ENCODE assay signal across 1 mouse cellular context in the genomic region with DNA sequence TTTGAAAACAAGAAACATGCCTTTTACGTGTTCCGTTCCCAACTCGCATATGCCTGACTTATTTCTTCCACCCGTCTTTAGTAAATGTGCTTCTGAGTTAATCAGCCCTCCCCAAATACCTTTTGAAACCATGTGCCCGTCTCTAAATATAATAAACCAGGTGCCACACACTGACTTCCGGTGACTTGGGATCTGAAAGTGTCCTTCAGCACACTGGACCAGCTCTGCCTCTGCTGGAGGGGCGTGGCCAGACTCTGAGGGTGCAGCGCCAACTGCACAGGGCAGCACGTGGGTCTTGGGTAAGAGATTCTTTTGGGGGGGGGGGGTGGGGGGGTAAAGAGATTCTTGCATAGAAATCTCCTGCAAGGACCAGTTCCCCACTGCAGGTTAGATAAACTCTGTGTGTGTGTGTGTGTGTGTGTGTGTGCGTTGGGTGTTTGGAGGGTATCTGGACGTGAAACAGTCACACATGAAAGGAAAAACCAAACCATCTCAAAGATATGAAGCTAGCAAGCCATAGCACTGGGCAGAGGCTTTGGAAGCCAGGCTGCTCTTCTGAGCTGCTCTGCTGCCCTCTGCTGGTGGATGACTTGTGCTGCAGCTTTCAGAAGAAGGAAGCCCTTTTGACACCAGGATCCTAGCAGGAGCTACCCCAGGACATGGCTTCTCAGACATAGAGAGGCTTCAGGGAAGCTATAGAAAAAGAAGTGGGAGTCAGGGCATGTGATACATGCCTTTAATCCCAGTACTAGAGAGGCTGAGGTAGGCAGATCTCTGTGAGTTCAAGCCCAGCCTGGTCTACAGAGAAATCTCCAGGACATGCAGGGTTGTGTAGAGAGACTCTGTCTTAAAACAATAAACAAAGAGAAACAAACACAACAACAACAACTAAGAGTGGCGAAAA.
TF ChIP-seq lines count a peak whose summit lies in the region.

No protein-coding gene starts in this region.

TF ChIP-seq in C2C12, 6 proteins besides CTCF, POLR2A, EP300 and RAD21 (continued from another document):
- no peak for TF ChIP-seq MYOG (IDR thresholded peaks at IDR 0.05; ENCODE audit: control insufficient read depth, extremely low read depth, insufficient read length)
